Mouse (Mus musculus): ENCODE measurements at regions not wholly inside any gene's neighbourhood (a gene's known extent, or its start where the extent isn't known, plus 50 kb on each side); places are given as distances from the start of the nearest gene placed in this dataset.

DNA sequence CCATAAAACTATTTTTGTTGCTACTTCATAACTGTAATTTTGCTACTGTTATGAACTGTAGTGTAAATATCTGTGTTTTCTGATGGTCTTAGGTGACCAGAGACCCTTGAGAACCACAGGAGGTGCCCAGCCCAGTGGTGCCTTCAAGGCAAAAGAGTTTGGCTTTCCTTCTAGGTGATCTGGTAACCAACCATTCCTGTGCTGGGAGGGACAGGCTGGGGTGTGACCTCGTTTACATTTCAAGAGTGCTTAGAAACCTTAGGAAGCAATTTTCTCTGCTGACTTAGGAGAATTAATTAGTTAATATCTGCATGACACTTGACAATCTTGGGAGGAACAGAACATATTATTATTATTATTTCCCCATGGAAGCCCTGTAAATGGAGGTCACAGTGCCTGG, 111.1 kb upstream of the Hs3st2 start:
- H3K4me3 ChIP-seq = no peak overlapping the region
- H3K27me3 ChIP-seq = no peaks in the 10 kb centered on the region
- H3K27ac ChIP-seq (replicated peaks) = no peak overlapping the region
- no peaks in the 10 kb centered on the region for H3K36me3 ChIP-seq
- ATAC-seq (ENCODE audit: low FRiP score, low read depth) = no peak
- no peak overlapping the region for H3K9ac ChIP-seq
- H3K4me1 ChIP-seq (replicated peaks) = no peaks in the 10 kb centered on the region
- WGBS = 48% methylated on average over 1 of the region's 1 CpGs
- no peaks in the 10 kb centered on the region for H3K9me3 ChIP-seq
- no peak overlapping the region for H3K4me2 ChIP-seq

DNA sequence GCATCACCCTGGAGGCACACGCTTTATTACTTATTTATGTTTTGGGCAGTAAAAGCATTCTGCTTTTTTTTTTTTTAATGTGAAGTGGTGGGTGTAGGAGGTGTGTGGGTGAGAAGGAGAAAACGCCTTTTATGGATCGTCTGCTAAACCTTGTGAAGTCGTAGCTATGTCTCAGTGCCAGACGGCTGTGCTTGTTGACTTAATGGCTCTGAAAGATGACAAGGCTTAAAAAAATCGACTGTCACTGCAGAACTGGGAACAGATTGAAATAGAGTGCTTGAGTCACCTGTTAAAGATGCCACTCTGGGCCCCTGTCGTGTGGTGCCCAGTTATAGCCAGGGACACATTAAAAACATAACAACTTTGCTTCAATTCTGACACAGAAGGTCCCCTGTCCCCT, 109.5 kb upstream of the Hs3st2 start:
- ATAC-seq (ENCODE audit: low FRiP score, low read depth) = no peak
- no peak overlapping the region for H3K27ac ChIP-seq (replicated peaks)
- H3K9ac ChIP-seq = no peak overlapping the region
- no peaks in the 10 kb centered on the region for H3K4me1 ChIP-seq (replicated peaks)
- WGBS = 63% methylated on average over 7 of the region's 7 CpGs
- no peak overlapping the region for H3K4me3 ChIP-seq
- H3K27me3 ChIP-seq = no peaks in the 10 kb centered on the region
- no peak overlapping the region for H3K4me2 ChIP-seq
- no peaks in the 10 kb centered on the region for H3K36me3 ChIP-seq
- no peaks in the 10 kb centered on the region for H3K9me3 ChIP-seq

DNA sequence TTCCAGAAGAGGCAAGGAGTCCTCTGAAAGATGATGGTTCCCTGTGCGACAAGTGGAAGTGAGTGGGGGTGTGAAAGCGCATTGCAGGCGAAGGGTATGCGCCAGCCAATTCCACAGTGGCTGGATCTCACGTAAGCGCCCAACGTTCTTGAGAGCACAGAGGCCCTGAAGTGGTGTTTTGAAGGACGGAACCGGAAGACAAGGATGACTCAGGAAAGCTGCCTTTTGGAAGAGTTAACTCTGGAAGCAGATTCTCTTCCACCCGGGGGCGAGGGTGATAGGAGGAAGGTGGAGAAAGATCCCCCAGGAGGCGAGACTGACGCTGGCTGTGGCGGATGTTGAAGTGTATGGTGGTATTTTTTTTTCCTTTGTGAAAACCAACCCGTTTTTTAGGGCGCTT, 101.9 kb upstream of the Hs3st2 start:
- ATAC-seq (ENCODE audit: low FRiP score, low read depth) = no peak
- no peaks in the 10 kb centered on the region for H3K9me3 ChIP-seq
- H3K4me2 ChIP-seq = no peak overlapping the region
- H3K36me3 ChIP-seq = no peaks in the 10 kb centered on the region
- H3K27ac ChIP-seq (replicated peaks) = no peak overlapping the region
- no peaks in the 10 kb centered on the region for H3K4me1 ChIP-seq (replicated peaks)
- H3K4me3 ChIP-seq = no peak overlapping the region
- 88% methylated on average over 16 of the region's 16 CpGs for WGBS
- H3K27me3 ChIP-seq = no peaks in the 10 kb centered on the region
- no peak overlapping the region for H3K9ac ChIP-seq

DNA sequence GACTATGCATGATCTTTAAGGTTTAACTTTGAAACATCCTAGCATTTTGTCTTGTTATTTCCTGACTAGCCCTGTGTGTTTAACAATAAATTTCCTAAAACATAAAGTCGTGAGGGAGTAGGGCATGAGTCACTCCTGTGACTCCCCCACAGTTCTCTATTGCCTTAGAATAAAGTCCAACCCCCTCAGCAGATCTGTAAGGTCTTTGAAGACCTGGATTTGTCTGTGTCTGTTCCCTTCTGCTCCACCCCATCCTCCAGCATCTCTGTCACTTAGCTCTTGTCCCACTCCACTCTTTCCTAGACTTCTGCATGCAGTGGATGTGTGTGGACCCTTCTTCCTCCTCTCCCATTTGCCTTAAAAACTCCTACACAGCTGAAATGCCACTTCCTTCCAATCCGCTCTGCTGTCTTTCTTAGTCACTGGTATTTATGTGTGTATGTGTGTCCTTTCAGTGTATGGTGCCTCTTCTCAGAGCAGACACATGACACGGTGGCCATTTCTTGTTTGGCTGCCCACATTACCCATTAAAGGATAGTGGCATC, 95.4 kb upstream of the Hs3st2 start:
- no peaks in the 10 kb centered on the region for H3K9me3 ChIP-seq
- H3K4me3 ChIP-seq = no peak overlapping the region
- no peak overlapping the region for H3K9ac ChIP-seq
- no peak overlapping the region for H3K4me2 ChIP-seq
- no peaks in the 10 kb centered on the region for H3K36me3 ChIP-seq
- H3K4me1 ChIP-seq (replicated peaks) = no peaks in the 10 kb centered on the region
- ATAC-seq (ENCODE audit: low FRiP score, low read depth) = no peak
- WGBS = 86% methylated on average over 3 of the region's 3 CpGs
- no peak overlapping the region for H3K27ac ChIP-seq (replicated peaks)
- no peaks in the 10 kb centered on the region for H3K27me3 ChIP-seq

DNA sequence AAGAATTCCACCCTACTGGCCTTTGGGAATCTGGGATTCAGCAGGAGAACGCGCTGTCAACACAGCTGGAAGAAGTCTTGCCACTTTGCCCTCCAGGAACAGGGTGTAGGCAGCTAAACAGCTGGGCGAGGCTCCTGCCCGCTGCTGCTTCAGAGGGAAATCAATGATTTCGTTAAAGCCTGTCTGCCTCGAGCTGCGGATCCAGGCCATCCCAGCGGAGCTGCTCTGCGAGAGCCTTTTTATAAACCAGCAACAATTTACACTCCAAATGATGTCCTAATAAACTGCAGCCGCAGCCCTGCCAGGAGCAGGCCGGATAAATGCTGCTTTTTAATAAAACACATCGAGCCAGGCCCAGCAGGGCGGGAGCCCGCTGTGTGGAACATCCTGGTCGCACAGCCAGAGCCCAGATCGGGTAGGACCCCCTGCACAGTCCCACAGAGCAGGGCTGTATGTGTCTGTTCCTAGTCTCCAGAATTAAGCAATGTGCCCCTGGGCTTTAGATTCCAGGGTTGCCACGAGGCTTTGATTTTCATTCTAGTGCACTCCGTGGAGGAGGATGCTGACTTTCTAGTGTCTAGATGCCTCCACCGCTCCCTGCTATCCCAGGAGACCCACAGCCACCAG, 78.6 kb upstream of the Hs3st2 start:
- H3K4me3 ChIP-seq = no peak overlapping the region
- H3K36me3 ChIP-seq = no peaks in the 10 kb centered on the region
- no peak overlapping the region for H3K27ac ChIP-seq (replicated peaks)
- no peaks in the 10 kb centered on the region for H3K9me3 ChIP-seq
- WGBS = 4% methylated on average over 19 of the region's 19 CpGs
- ATAC-seq (ENCODE audit: low FRiP score, low read depth) = peak; percentile 59
- H3K4me2 ChIP-seq = peak overlapping the region; percentile 33
- H3K9ac ChIP-seq = no peak overlapping the region
- H3K4me1 ChIP-seq (replicated peaks) = peaks cover 7% of the 10 kb centered on the region
- no peaks in the 10 kb centered on the region for H3K27me3 ChIP-seq

DNA sequence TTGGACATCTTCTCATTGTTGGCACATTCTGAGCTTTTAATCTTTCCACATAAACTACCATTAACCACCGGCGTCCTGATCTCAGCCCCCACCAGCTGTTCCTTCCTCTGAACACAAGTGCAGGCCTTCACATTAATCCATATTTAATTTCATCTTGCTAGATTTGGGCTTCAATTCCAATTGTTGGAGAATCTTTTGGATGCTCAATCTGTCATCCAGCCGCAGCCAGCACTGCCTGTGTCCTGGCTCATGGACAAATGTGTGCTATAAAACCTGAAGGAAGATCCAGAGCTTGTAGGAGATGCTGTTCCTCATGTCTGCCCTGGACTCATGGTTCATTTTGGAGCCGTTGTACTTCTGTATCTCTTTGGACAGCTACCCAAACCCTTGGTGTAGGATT, 77.1 kb upstream of the Hs3st2 start:
- Histone ChIP-seq H3K27ac (replicated peaks) (no peak overlapping the region), H3K4me3 (no peak overlapping the region), H3K4me1 (replicated peaks) (peaks cover 7% of the 10 kb centered on the region), H3K36me3 (no peaks in the 10 kb centered on the region), H3K4me2 (no peak overlapping the region), H3K9ac (no peak overlapping the region), H3K27me3 (no peaks in the 10 kb centered on the region), H3K9me3 (no peaks in the 10 kb centered on the region)
- ATAC-seq (ENCODE audit: low FRiP score, low read depth) = no peak
- WGBS = 86% methylated on average over 4 of the region's 4 CpGs

DNA sequence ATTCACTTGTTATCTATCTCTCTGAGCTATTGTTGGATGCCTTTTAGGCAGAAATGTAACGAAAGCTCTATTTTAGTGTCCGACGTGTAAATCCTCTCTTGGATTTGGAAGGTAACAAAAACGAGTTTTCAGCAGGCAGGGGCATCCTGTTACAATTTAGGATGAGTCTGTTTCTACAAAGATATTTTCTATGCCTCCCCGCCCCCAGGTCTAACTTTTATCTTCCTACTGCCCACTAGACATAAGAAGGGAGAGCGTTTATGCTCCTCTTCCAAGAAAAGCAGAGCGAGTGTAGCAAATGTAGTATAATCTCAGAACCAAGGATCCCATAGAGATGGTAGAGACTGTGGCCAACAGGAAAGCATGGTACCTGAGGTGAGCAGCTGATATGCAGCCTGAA, 62.4 kb upstream of the Hs3st2 start:
- no peak overlapping the region for H3K4me2 ChIP-seq
- no peaks in the 10 kb centered on the region for H3K4me1 ChIP-seq (replicated peaks)
- H3K27me3 ChIP-seq = no peaks in the 10 kb centered on the region
- no peaks in the 10 kb centered on the region for H3K9me3 ChIP-seq
- H3K36me3 ChIP-seq = no peaks in the 10 kb centered on the region
- WGBS = 88% methylated on average over 7 of the region's 7 CpGs
- H3K27ac ChIP-seq (replicated peaks) = no peak overlapping the region
- ATAC-seq (ENCODE audit: low FRiP score, low read depth) = no peak
- H3K9ac ChIP-seq = no peak overlapping the region
- no peak overlapping the region for H3K4me3 ChIP-seq

DNA sequence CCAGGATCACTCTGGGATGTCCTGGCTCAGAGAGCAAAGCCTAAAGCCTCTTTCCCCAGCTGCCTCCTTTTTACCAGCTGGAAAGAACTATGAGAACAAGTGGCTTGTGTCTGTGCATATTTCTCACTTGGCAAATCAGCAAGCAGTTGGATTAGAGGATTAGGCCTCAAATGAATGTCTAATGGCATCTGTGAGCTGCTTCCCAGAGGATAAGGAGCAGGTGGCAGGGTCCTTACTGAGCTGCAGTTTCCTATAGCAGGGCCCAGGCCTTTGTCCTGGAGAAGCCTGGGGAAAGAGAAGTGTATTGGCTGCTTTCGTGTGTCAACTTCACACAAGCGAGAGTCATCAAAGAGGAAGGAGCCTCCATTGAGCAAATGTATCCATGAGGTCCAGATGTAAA, 59.1 kb upstream of the Hs3st2 start:
- 80% methylated on average over 2 of the region's 2 CpGs for WGBS
- no peaks in the 10 kb centered on the region for H3K27me3 ChIP-seq
- no peak overlapping the region for H3K4me2 ChIP-seq
- ATAC-seq (ENCODE audit: low FRiP score, low read depth) = no peak
- no peak overlapping the region for H3K4me3 ChIP-seq
- H3K9me3 ChIP-seq = no peaks in the 10 kb centered on the region
- no peak overlapping the region for H3K9ac ChIP-seq
- H3K4me1 ChIP-seq (replicated peaks) = no peaks in the 10 kb centered on the region
- H3K36me3 ChIP-seq = no peaks in the 10 kb centered on the region
- H3K27ac ChIP-seq (replicated peaks) = no peak overlapping the region

DNA sequence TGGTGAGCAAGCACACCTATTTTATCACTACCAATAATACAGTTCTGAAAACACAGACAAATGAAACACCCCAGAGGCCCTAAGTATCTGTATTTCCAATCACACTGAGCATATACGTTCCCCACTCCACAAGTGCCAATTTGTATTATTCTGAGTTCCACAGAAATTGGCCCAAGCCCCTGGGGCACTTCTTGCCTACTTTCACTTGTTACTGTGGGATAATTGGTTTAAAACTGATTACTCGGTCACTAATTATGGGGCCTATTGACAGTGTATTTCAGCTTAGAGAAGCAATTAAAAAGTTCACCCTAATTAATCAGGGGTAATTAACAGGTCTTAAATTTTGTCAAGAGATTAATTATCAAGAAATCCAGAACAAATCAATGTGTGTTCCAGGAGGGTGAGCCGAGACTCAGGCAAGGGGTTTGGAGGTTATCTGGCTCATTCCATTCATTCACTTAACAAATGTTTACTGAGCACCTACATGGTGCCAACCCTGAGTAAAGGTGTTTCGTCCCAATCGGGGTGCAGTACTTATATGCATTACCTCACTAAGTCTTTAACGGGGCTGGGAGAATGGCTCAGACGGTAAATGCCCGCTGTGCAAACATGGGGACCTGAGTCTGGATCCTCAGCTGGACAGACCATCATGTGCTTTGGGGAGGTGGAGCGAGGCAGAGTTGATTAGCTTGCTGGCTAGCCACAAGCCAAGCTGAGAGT, 56.1 kb upstream of the Hs3st2 start:
- no peaks in the 10 kb centered on the region for H3K9me3 ChIP-seq
- H3K9ac ChIP-seq = no peak overlapping the region
- H3K4me1 ChIP-seq (replicated peaks) = 0 out of 2 replicates have a peak, but pooled peaks cover 5% of the 10 kb centered on the region
- no peak overlapping the region for H3K4me3 ChIP-seq
- H3K27me3 ChIP-seq = no peaks in the 10 kb centered on the region
- no peak overlapping the region for H3K4me2 ChIP-seq
- no peak for ATAC-seq (ENCODE audit: low FRiP score, low read depth)
- no peaks in the 10 kb centered on the region for H3K36me3 ChIP-seq
- H3K27ac ChIP-seq (replicated peaks) = no peak overlapping the region
- WGBS = 82% methylated on average over 9 of the region's 9 CpGs

DNA sequence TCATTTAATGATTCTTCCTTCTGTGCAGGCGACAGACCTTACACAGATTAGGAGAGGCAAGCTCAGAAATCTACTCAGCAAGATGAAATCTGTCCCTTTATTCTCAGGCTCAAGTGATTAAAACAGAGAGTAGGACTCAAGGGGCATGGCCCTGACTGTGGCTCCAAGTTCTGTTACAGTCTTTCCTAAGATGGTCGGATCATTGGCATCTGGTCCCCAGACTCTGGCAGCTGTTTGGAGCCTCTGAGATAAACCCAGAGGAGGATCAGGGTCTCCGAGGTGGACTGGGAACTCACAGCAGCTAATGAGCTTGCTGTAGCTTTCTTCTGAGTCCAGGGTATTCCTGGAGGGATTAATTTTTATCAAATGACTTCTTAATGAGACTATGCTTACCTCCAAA, 51.7 kb upstream of the Hs3st2 start:
- no peaks in the 10 kb centered on the region for H3K9me3 ChIP-seq
- no peak overlapping the region for H3K4me2 ChIP-seq
- no peak overlapping the region for H3K9ac ChIP-seq
- 55% methylated on average over 3 of the region's 3 CpGs for WGBS
- ATAC-seq (ENCODE audit: low FRiP score, low read depth) = no peak
- H3K4me3 ChIP-seq = no peak overlapping the region
- no peaks in the 10 kb centered on the region for H3K27me3 ChIP-seq
- H3K27ac ChIP-seq (replicated peaks) = no peak overlapping the region
- H3K36me3 ChIP-seq = no peaks in the 10 kb centered on the region
- 0 out of 2 replicates have a peak, but pooled peaks cover 5% of the 10 kb centered on the region for H3K4me1 ChIP-seq (replicated peaks)
